Mouse (Mus musculus) heart, embryonic 14.5 days (tissue): Measurements from ENCODE around the gene Rbm28. TPM values are rescaled to one million over a fixed set of nuclear protein-coding genes. Genes with fewer than 3 reads are reported as not detected.

Source experiments
- ATAC-seq: fragments of 200-750 bp; cut with Nextera tagmentation; 2 replicates; pipeline ENCODE4 v1.8.0; 2017; ENCODE audit warnings: low read depth, moderate TSS enrichment; ENCODE audit not compliant: insufficient number of reproducible peaks, insufficient read depth, low FRiP score
- H3K27ac ChIP-seq, 2 experiments: fragments of 200-500 bp in 1 of 2; fragments of 300-500 bp in 1 of 2; sonication (generic) in 1 of 2; replicated peaks in 1 of 2; 2 replicates each; pipeline ENCODE4 v1.5.1; 2012 to 2014; ENCODE audit warnings: low read depth in 2 of 2, low read length in 2 of 2, control low read depth in 1 of 2, mild to moderate bottlenecking in 1 of 2, mixed read lengths in 1 of 2; ENCODE audit not compliant: control insufficient read depth in 1 of 2, insufficient read depth in 1 of 2
- H3K27me3 ChIP-seq: fragments of 300-500 bp; sonication (generic); 2 replicates; pipeline ENCODE4 v1.6.1; 2014; ENCODE audit warnings: mild to moderate bottlenecking, low read length, control low read depth; ENCODE audit not compliant: control insufficient read depth, insufficient read depth
- H3K36me3 ChIP-seq: fragments of 300-500 bp; sonication (generic); 2 replicates; pipeline ENCODE4 v1.6.1; 2014; ENCODE audit warnings: mild to moderate bottlenecking, control low read depth, low read length, mixed read lengths; ENCODE audit not compliant: control insufficient read depth, insufficient read depth
- H3K4me1 ChIP-seq, 2 experiments: fragments of 200-500 bp in 1 of 2; fragments of 300-500 bp in 1 of 2; sonication (generic) in 1 of 2; 2 replicates each; pipeline ENCODE4 v1.6.1; 2012 to 2014; ENCODE audit warnings: low read length in 2 of 2, control low read depth in 1 of 2, mixed read lengths in 1 of 2; ENCODE audit not compliant: control insufficient read depth in 2 of 2, insufficient read depth in 2 of 2
- H3K4me2 ChIP-seq: fragments of 300-500 bp; sonication (generic); 2 replicates; pipeline ENCODE4 v1.6.1; 2014; ENCODE audit warnings: mild to moderate bottlenecking, low read length
- H3K4me3 ChIP-seq, 2 experiments: fragments of 200-500 bp in 1 of 2; fragments of 300-500 bp in 1 of 2; sonication (generic) in 1 of 2; 2 replicates each; pipeline ENCODE4 v1.5.1; 2012 to 2014; ENCODE audit warnings: low read length in 2 of 2, mild to moderate bottlenecking in 2 of 2, control low read depth in 1 of 2, low read depth in 1 of 2, moderate library complexity in 1 of 2; ENCODE audit not compliant: control insufficient read depth in 1 of 2, insufficient read depth in 1 of 2
- H3K9ac ChIP-seq: fragments of 300-500 bp; sonication (generic); 2 replicates; pipeline ENCODE4 v1.6.1; 2014; ENCODE audit warnings: mild to moderate bottlenecking, low read length
- H3K9me3 ChIP-seq: fragments of 300-500 bp; sonication (generic); 2 replicates; pipeline ENCODE4 v1.6.1; 2016; ENCODE audit warnings: low read length, control low read depth; ENCODE audit not compliant: control insufficient read depth
- WGBS: fragments of 180-500 bp; shearing (Covaris S2); extraction: QIAGEN DNeasy Blood & Tissue Kit; methylation state at CpG from one replicate; pipeline ENCODE4 v1.1.7; 2014; 5-methylcytosine and 5-hydroxymethylcytosine counted together
- polyA plus RNA-seq: library from polyadenylated mRNA; unstranded; fragments of >200 nt; fragmentation: Nextera tagmentation; extraction: Ambion mirVana; gene quantifications from 2 replicates; pipeline ENCODE4 v1.2.1, GENCODE M21; 2014

The Rbm28 gene
- polyA plus RNA-seq, 1 experiment from 2014 or later = 30.2 TPM

DNA sequence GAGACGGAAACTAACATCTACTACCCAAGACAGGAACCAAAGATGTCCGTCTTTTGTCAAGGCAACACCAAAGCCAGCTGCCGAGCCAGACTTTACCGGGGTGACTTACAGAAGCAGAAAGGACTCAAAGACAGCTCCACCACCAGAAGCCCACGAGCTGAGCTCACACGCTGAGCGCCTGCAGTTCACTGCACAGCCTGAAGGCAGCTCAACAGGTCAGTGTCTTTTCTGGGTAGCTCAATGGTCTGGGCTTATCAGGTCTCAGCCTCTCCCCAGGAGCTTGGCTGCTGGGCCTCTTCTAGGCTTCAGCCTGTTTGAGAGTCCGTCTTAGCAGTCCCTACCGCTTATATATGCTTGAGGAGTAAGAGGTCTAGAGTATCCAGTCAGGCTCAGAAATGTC, 31.7 kb downstream of the Rbm28 start:
- ATAC-seq = no peak
- Histone ChIP-seq H3K36me3 (peaks cover 97% of the 10 kb centered on the region), H3K4me2 (no peak overlapping the region), H3K4me3 (no peak overlapping the region), H3K4me1 (no peaks in the 10 kb centered on the region), H3K9me3 (no peaks in the 10 kb centered on the region), H3K27me3 (no peaks in the 10 kb centered on the region), H3K27ac (no peak overlapping the region), H3K9ac (no peak overlapping the region)
- WGBS = 88% methylated on average over 9 of the region's 9 CpGs

DNA sequence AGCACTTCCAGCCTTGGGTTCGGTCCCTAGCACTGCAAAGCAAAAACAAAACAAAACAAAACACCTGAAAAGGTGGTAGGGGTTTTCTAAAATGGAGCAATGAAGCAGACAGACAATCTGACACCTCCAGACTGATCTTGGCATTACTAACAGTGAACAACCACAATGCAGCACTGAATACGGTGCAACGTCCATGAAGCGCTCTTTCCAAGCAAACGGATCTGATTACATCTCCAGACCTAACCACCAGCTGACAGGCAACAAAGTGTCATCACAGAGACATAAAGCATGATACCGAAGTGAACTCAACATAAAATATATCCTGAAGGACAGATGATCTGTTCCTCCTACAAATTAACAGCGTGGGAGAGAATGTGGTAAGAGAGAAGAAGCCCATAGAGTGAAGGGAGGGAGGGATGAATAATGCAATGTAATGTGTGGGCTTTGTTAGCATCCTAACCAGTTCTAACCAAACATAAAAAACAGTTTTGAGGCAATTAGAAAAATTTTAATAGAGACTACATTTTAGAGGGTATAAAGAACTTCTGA, 37.9 kb downstream of the Rbm28 start:
- peaks cover 80% of the 10 kb centered on the region for H3K36me3 ChIP-seq
- no peak overlapping the region for H3K27ac ChIP-seq
- no peak overlapping the region for H3K9ac ChIP-seq
- no peak overlapping the region for H3K4me2 ChIP-seq
- no peaks in the 10 kb centered on the region for H3K27me3 ChIP-seq
- no peak overlapping the region for H3K4me3 ChIP-seq
- ATAC-seq = no peak
- 86% methylated on average over 7 of the region's 7 CpGs for WGBS
- H3K4me1 ChIP-seq = no peaks in the 10 kb centered on the region
- no peaks in the 10 kb centered on the region for H3K9me3 ChIP-seq

DNA sequence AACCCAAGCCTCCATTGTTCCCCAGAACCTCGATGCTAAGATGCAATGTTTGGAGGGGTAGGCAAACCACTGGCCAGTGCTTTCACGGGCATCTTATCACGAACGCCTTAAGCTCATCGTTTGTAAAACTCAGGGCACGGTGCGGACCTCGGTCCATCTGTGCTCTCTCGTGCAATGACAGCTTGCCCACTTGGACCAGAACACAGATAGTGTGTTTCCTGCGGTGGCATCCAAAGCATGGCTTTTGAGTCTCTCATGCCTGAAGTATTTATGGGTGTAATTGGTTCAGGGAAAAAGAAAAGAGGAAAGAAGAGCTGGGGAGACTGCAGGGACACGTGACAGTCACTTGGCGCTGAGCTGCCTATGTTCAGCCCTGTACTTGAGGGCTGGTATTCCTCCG, 44.8 kb downstream of the Rbm28 start:
- no peaks in the 10 kb centered on the region for H3K9me3 ChIP-seq
- H3K4me1 ChIP-seq = no peaks in the 10 kb centered on the region; a peak in 1 of 4 replicates
- no peak overlapping the region for H3K27ac ChIP-seq
- H3K4me3 ChIP-seq = no peak overlapping the region
- H3K27me3 ChIP-seq = no peaks in the 10 kb centered on the region
- no peak overlapping the region for H3K4me2 ChIP-seq
- no peak for ATAC-seq
- WGBS = 80% methylated on average over 13 of the region's 13 CpGs
- H3K36me3 ChIP-seq = peaks cover 12% of the 10 kb centered on the region
- no peak overlapping the region for H3K9ac ChIP-seq

DNA sequence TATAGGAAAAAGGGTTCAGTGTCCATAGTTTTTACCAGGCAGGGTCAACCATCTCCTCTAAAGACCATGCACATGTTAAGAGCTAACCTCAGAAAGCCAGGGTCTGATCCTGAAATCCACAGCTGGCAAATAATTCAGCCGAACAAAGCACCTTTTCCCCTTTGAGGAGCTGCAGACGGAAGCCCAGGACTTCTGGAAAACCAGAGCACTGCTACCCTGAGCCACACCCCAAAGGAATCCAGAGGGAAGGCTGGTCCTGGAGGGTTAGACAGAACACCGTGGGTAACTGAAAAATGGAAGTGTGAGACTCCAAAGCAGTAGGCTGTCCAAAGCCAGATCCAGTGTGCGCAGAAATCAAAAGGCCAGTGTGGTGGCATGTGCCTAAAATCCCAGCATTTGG, 45.8 kb downstream of the Rbm28 start:
- H3K27me3 ChIP-seq = no peaks in the 10 kb centered on the region
- H3K27ac ChIP-seq = no peak overlapping the region
- no peak overlapping the region for H3K4me3 ChIP-seq
- peaks cover 3% of the 10 kb centered on the region for H3K36me3 ChIP-seq
- no peak for ATAC-seq
- no peak overlapping the region for H3K4me2 ChIP-seq
- no peaks in the 10 kb centered on the region; a peak in 1 of 4 replicates for H3K4me1 ChIP-seq
- 65% methylated on average over 4 of the region's 4 CpGs for WGBS
- no peak overlapping the region for H3K9ac ChIP-seq
- no peaks in the 10 kb centered on the region for H3K9me3 ChIP-seq

DNA sequence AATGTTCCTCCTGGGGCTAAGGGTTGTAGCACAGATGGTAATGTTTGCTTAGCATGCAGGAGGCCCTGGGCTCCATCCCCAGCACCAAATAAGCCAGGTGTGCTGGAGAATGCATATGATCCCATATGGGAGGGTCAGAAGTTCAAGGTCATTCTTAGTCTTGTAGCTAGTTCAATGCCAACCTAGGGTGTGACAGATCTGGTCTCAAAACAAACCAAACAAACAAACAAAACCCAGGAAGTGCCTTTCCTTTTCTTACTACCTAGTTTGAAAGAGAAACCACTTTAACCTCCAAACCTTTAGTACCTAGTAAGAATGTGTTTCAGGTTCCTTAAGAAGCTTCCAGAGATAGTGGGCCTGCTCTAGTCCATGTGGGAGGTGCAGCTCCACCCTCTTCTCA, 46.6 kb downstream of the Rbm28 start:
- Histone ChIP-seq H3K4me1 (no peaks in the 10 kb centered on the region; a peak in 1 of 4 replicates), H3K4me2 (no peak overlapping the region), H3K4me3 (no peak overlapping the region), H3K27ac (no peak overlapping the region), H3K36me3 (no peaks in the 10 kb centered on the region), H3K9ac (no peak overlapping the region), H3K9me3 (no peaks in the 10 kb centered on the region), H3K27me3 (no peaks in the 10 kb centered on the region)
- ATAC-seq = no peak

DNA sequence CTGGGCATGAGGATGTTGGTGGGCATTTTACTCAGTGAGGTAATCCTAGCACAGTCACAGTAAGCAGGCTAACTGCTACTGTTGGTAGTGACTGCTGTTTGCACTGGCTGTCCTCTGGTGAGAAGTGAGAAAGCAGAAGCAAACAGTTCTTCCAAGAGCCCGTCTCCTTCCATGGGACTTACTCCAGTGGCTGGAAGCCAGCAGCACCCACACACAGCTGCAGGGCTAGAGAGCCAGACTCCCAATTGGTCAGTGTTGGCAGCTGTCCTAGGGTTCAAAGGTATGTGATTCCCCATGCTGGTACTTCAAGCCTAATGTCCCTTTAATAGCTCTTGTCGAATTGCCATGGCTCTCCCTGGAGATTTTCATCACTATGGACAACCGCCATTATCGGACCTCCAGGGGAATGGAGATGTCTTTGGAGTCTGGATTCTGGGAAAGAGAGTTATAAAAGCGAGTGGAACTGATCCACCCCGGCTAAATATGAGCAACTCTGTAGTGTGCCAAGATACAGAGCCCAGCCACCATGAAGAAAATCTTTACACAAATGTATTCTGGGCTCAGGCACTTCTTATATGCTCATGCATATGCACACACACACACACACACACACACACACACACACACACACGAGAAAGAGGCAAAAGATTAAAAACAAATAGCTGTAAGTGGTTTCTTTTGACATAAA, 47.2 kb downstream of the Rbm28 start:
- Histone ChIP-seq H3K27ac (no peak overlapping the region), H3K9ac (no peak overlapping the region), H3K27me3 (no peaks in the 10 kb centered on the region), H3K9me3 (peaks cover under 1% of the 10 kb centered on the region; the same call in 1 of the 2 replicates), H3K4me2 (no peak overlapping the region), H3K4me3 (no peak overlapping the region), H3K36me3 (no peaks in the 10 kb centered on the region), H3K4me1 (no peaks in the 10 kb centered on the region; a peak in 1 of 4 replicates)
- no peak for ATAC-seq
- 64% methylated on average over 7 of the region's 7 CpGs for WGBS

DNA sequence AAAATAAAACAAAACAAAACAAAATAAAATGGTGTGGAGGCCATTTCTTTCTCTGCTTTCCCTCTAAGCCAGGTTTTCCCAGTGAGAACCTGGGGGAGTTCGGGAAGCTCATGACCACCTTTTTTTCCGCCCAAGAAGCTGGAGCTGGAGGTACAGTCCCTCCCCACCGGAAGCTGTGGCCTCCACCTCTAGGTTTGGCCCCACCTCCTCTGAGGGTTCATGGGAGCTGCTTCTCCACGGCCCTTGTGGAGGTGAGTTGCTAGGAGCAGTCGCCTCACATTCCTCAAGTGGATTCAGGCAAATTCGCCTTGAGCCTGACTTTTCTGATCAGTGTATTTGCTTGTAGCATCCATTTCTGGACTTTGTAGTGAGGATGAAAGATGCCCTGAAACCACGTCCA, 49.0 kb downstream of the Rbm28 start:
- Histone ChIP-seq H3K27ac (no peak overlapping the region), H3K4me3 (no peak overlapping the region), H3K9ac (no peak overlapping the region), H3K27me3 (no peaks in the 10 kb centered on the region), H3K4me2 (no peak overlapping the region), H3K36me3 (no peaks in the 10 kb centered on the region), H3K4me1 (no peaks in the 10 kb centered on the region; a peak in 1 of 4 replicates), H3K9me3 (peaks cover 18% of the 10 kb centered on the region; the same call in 1 of the 2 replicates)
- no peak for ATAC-seq
- 60% methylated on average over 7 of the region's 7 CpGs for WGBS

DNA sequence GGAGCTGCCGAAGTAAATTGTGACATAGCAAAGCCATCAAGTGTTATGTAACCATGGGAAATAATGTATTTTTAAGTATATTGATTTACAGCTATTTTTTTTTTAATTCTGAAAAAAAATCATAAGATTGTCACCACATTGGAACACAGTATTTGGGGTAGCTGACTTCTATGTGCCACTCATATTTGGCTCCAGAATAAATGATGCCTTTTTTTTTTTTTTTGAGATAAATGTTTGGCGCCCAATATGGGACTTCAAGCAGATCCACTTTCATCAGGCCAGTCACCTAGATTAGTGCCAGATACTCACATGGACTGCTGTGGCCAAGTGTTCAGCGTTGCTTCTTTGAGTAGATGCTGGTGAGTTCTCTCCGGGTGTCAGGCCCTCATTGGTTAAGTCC, 53.3 kb downstream of the Rbm28 start:
- no peaks in the 10 kb centered on the region for H3K36me3 ChIP-seq
- no peak overlapping the region for H3K4me2 ChIP-seq
- ATAC-seq = no peak
- H3K27me3 ChIP-seq = no peaks in the 10 kb centered on the region
- no peak overlapping the region for H3K4me3 ChIP-seq
- no peak overlapping the region for H3K27ac ChIP-seq
- H3K9me3 ChIP-seq = peaks cover 19% of the 10 kb centered on the region; the same call in 1 of the 2 replicates
- no peaks in the 10 kb centered on the region; a peak in 1 of 4 replicates for H3K4me1 ChIP-seq
- 77% methylated on average over 4 of the region's 4 CpGs for WGBS
- H3K9ac ChIP-seq = no peak overlapping the region
